Mouse (Mus musculus): ENCODE data around the gene Cep68. TPM values are rescaled to one million over a fixed set of nuclear protein-coding genes. Genes with fewer than 3 reads are reported as not detected.
A peak's percentile ranks its signal among the peaks of the same experiment; 100 is the strongest.

Gene Cep68
- total RNA-seq, 2 experiments from 2014 or later: 30.7 to 30.9 TPM

GRCm38 (mm10) chr11:20204870-20205446 is 44.3 kb downstream of the Cep68 start:
- no peak for DNase-seq (ENCODE audit: low spot score in 2 of 2)

- no peak for DNase-seq (ENCODE audit: low spot score in 2 of 2)
These were observed 44.9 kb downstream of the Cep68 start for GRCm38 (mm10) chr11:20204321-20204720.

- DNase-seq (ENCODE audit: low spot score in 2 of 2): no peak
These were observed 46.8 kb downstream of the Cep68 start for GRCm38 (mm10) chr11:20202299-20203011.

GRCm38 (mm10) chr11:20201661-20202101 is 47.5 kb downstream of the Cep68 start:
- peak; percentile 30 to 33 for DNase-seq (ENCODE audit: low spot score in 2 of 2)

- DNase-seq (ENCODE audit: low spot score in 2 of 2): peak; percentile 100
These were observed 48.3 kb downstream of the Cep68 start, which contains the start of gene Rab1a for GRCm38 (mm10) chr11:20200713-20201575. TSS of gene Rab1a (plus strand) at chr11:20201432.

GRCm38 (mm10) chr11:20193100-20193736 is 56.0 kb downstream of the Cep68 start:
- DNase-seq (ENCODE audit: low spot score in 2 of 2): no peak

GRCm38 (mm10) chr11:20187271-20187670 is 62.0 kb downstream of the Cep68 start:
- no peak for DNase-seq (ENCODE audit: low spot score in 2 of 2)

Other genes starting within 250 kb of the Cep68 start
- 100 to 1,000 TPM; 280 to 296 TPM for gene Actr2, start 136.5 kb downstream of the Cep68 start, total RNA-seq (2021)
- 100 to 1,000 TPM; 189 to 193 TPM for gene Rab1a, start 48.0 kb downstream of the Cep68 start, total RNA-seq (2021)
- 10 to 100 TPM; 38.8 to 43.2 TPM for gene Slc1a4, start 83.3 kb upstream of the Cep68 start, total RNA-seq (2021)